Mouse (Mus musculus): ENCODE results near the gene Ints13.

- TF ChIP-seq POLR2A (IDR thresholded peaks at IDR 0.05; ENCODE audit: insufficient read length, low read depth) = no peak
- no peak for TF ChIP-seq POLR2AphosphoS2 (IDR thresholded peaks at IDR 0.05; ENCODE audit: insufficient read length, low read depth)
- no peak for TF ChIP-seq MAX (IDR thresholded peaks at IDR 0.05; ENCODE audit: low read depth)
- TF ChIP-seq TCF12 (IDR thresholded peaks at IDR 0.05; ENCODE audit: insufficient read depth, poor library complexity, severe bottlenecking) = no peak
- TF ChIP-seq E2F4 (IDR thresholded peaks at IDR 0.05; ENCODE audit: insufficient read depth) = no peak
- TF ChIP-seq TCF3 (IDR thresholded peaks at IDR 0.05; ENCODE audit: insufficient read length, low read depth) = no peak
- no peak for TF ChIP-seq CEBPB (IDR thresholded peaks at IDR 0.05; ENCODE audit: insufficient read depth, poor library complexity, severe bottlenecking)
- no peak for TF ChIP-seq SRF (IDR thresholded peaks at IDR 0.05; ENCODE audit: control insufficient read depth, insufficient read length, low read depth)
- TF ChIP-seq MYOG (IDR thresholded peaks at IDR 0.05; ENCODE audit: control insufficient read depth in 1 of 3, insufficient read depth in 1 of 3, insufficient read length in 2 of 3, low read depth in 2 of 3) = no peak
- TF ChIP-seq USF1 (IDR thresholded peaks at IDR 0.05; ENCODE audit: low read depth) = no peak
- no peak for TF ChIP-seq REST (IDR thresholded peaks at IDR 0.05; ENCODE audit: insufficient read depth, insufficient read length)
- TF ChIP-seq MYOD1 (IDR thresholded peaks at IDR 0.05; ENCODE audit: control insufficient read depth in 1 of 3, insufficient read length in 2 of 3, low read depth in 2 of 3) = no peak
These were observed 36.9 kb upstream of the Ints13 start for GRCm38 (mm10) chr6:146614541-146614940.
